Mouse (Mus musculus) retina, adult 2 months (tissue): ENCODE results near the gene Limk2.

Experiments used
- DNase-seq: peaks from one replicate; pipeline ENCODE4 v3.0.0-alpha.2; 2012; ENCODE audit warnings: low read depth, low spot score

The Limk2 gene

DNA sequence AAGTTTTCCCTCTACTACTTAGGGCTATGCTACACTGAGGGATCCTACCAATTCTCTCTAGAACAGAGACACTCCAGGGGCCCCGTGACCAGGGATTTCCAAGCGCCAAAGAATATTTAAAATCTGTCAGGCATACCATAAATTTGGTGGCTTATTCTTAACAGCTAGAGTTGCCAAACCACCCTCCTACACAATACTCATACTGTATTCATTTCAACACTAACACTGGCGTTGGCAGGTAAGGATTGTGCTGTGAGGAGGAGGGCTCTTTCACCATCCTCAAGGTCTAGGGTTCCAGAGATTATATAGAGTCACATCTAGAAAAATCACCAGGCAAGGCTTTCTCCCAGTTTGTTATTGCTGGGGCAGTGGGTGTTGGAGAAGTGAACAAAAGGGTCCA lies 7.4 kb upstream of the Limk2 start:
- DNase-seq = no peak

DNA sequence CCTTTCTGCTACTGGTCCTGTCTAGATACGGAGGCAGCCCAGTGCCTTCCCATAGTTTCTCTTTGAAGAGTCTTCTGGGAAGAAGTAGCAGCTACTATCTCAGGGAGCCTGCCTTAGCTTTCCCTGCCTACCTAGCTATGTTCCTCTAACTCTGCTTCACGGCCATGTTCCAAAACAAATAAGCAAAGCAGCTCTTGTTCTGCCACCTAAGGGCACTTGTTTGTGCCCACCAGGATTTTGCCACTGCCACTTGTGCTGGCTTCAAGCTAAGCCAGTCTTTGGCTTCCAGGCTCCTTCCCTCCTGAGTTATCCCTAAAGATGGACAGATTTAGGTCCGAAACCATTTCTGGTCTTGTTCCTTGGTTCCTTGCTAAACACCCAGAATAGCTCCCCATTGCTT lies 3.1 kb upstream of the Limk2 start:
- no peak for DNase-seq

DNA sequence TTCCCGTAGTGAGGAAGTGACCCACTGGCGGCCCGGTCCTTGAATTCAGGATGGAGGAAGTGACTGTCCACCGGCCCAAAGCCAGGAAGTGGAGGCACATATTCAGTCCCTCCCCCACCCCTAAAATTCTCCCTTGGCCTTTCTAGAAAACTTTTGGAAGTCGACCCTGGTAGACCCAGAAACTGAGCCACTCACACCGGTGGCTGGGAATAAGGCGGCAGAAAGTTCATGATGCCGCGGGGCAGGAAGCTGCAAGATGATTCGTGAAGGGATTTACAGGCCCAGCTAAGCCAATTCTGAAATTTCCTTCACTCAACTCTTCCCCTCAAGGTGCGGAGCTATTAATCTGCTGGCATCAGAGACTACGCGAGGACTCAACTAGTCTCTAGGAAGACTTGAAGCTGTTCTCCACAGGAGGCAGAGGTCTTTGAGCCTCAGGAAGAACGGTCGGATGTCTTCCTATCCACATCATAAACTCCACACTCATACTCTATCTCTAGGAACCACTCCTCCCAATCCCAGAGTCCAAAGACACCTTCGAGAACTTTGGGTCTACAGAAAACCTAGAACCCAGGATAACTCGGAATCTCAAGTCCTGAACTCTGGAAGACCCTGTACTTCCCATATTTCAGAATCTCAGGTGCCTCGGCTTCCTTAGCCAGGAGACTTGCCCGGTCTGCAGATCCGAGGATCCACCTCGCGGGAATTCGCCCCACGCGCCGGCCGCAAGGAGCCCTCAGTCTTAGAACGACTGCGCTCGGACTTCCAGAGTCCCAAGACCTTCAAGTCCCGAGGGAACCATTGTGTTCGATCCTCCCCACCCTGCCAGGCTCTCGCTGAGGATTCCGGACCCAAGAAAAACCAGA lies 625 bp downstream of the Limk2 start:
- DNase-seq = no peak

DNA sequence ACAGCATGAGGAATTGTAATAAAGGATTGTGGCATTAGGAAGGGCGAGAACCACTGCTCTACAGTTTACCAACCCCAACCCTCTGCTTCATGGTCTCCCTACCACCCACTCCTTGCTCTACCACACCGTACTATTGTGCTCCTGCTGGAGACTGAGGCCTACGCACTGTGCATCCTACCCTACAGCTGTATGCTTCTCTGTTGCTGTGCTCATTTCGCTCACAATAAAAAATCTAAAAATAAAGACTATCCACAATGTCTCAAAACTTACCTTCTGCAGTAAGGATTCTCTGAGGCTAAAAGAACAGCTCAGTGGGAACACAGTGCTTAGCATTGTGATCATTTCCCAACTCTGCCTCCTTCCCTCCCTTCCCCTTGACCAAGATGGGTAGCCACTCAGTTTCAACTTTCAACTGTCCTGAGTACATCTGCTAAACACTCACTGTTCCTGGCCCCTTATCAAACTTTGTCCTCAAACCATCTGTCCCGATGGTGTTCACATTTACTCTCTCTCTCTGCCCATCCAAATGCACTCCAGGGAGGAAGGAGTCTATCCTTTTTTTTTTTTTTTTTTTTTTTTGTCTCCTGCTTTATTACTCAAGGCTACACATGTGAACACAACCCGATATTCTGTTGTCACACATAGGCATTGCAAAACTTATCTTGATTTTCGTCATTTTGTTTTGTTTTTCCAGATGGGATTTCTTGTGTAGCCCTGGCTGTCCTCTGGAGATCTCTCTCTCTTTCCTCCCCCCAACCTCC lies 4.5 kb downstream of the Limk2 start:
- no peak for DNase-seq

DNA sequence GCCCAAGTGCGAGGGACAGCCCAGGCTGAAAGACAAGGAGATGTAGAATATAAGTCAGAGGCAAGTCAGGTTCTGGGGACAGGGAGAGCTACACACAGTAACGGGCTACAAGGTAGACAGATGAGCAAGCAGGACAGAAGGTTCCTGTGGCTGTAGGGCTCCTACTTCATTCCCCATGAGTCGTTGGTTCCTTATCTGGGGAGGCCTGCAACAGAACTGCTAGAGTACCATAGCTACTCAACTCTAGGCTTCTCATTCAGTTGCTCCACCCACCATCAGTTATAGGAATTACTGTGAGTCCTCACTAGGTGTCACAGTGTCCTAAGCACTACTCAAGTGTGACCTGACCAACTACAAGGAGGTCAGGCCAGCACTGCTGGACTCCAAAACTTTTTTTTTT lies 6.0 kb downstream of the Limk2 start:
- no peak for DNase-seq

DNA sequence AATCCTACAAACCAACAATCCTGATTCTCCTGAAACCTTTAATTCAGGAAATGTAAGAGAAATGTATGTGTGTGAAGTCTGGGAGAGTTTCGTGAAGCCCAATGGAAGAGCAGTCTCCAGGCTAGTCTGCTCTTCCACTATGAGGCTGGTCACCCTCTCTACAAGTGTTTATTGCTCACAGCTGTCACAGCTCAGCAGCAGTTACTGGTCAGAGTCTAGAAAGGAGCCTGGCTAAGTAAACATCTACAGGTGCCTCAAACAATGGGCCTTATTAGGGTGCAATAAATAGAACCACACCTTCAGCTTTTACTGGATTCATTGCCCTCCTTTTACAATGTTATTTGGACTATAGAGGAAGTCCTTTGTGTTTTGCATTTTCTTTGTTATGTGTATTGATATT lies 10.7 kb downstream of the Limk2 start:
- DNase-seq = no peak

DNA sequence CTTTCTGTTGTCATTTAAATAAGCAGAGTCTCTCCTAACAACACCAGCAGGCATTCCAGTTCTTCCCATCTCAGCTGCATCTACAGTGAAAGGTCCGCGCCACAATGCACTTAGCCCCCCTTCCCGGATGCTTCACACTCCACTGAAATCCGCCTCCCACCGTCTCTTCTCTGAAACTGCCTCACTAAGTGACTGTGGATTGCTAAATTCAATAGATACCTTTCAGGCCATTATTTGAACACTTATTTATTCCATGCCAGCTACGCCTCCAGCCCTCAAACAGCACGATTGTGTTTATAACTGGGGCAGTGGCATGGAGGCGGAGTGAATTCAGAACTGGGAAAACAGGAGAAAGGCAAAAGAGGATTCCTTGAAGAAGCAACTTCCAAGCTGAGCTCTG lies 12.4 kb downstream of the Limk2 start:
- no peak for DNase-seq

DNA sequence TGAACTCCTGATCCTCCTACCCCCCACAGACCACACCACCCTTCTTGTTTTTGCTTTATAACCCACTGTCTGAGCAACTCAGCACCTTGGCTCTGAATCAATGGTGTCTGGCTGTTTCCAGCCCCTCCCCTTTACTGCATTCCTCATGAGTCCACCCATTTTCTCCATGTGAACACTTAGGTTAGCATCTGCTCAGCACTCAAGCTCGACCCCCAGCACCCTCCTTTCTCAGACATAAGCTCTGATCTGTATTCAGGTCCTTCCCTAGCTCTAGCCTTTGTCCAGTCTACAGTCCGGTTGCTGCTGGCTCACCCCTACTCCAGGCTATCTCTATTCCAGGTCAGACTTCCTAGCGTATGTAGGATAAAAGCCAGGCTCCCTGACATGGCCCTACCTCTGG lies 12.9 kb downstream of the Limk2 start:
- DNase-seq = no peak

DNA sequence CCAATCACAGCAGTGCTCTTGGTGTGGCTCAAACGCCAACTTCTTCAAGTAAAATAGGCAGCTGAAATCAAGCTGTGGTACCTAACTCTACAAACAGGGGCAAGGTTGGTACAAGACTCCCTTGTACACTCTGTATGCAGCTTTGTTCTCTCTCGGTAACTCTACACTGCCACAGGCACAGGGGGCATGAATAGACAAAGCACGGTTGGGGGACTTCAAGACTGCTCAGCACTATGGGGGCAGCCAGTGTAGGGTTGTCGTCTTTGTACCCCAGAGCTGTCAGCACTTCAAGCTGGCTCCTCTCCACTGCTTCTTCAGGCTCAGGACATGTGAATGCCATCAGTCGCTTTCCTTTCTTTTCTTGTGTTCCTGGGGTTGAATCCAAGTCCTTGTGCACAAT lies 14.5 kb downstream of the Limk2 start:
- no peak for DNase-seq

DNA sequence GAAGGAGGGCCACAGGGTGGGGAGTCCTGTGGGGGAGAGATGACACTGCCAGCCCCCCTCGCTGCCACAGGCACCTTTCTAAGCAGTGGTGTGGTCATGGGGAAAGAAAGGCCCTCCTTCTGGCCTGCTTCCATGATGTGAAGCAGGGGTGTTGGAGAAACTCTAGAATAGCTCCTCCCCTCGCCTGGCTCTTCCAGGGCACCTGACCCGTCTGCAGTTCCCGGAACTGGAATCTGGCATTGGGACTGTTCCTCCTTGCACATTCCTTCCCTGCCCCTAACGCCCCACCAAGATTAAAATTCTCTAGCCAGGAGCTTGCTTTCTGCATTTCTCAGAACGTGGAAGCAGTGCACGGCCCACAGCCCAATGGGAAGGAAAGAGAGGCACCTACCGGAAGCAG lies 16.5 kb downstream of the Limk2 start:
- DNase-seq = no peak

DNA sequence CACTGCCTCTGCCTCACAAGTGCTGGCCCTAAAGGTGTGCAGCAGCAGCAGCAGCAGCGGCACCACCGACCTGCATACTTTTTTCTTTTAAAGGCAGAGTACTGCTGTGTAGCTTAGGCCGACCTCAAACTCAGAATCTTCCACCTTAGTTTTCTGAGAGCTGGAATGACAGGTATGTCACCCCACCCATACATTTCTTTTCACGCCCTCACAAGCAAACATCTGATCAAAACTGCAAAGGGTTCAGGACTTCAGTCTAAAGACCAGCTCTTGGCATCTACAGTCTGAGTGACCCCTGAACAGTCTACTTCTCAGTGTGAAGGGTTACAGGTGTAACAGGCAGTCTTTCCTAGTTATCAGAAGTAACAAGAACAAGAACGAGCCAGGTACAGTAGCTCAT lies 18.2 kb downstream of the Limk2 start:
- DNase-seq = no peak

DNA sequence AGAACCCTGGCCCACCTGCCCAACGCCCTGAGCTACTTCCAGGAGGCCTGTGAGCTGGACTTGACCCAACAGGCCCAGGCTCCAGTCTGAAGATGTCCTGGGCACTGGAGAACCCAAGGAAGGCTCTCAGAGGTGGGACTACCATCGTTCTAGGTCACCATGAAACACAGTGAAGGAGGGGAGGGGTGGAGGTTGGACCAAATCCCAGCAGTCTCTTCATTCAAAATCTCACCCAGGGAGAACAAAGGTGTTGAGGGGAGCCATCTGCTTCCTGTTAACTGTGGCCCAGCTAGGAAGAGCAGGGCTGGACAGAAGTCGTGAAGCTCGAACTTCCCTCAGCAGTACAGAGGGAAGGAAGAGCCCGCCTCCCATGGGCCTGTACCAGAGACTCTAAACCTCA lies 19.0 kb downstream of the Limk2 start:
- DNase-seq = no peak

DNA sequence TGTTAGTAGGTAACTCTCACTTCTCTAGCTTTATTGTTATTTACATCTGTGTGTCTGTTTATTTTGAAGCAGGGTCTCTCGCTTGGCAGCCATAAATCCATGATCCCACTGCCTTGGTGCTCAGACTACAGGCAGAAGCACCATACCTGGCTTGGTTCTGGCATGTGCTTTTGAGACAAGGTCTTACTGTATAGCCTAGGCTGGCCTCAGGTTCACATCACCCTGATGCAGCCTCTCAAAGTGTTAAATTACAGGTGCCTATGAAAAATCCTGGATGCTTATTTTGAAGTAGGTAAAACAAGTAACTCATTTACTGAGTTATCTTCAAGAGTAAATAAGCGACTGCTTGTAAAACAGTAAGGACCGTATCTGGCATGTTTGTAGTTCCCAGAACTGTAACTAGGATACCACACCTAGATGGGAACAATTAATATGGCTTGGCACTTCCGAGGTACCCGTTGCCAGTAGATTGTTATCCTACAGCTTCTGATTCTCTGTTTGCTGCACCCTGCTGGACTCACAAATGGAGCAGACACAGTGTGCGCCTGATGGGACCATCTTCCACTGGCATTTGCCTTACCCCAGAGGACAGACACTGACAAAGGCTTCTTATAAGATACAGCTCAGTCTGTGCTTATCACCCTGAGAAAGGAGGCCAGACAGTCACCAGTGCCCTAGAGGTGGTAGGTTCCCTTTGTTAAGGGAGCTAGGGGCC lies 21.4 kb downstream of the Limk2 start:
- no peak for DNase-seq

DNA sequence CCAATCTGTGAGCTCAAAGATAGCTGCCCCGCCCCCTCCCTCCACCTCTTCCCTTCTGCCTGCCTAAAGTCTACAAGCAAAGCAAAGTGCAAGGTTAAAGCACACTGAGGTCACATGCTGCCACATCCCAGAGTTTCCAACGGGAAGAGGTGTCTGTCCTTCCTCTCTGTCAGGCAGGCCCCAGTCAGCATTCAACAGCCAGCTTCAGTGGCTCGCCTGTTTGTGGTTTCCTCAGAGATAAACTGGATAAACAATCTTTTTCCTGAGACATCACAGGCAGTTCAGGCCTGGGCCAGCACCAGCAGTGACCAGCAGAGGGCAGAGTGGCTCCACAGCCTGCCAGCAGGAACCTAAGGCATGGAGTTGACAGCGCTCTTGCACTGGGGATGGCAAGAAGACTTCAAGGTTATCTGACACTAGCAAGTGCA lies 22.0 kb downstream of the Limk2 start:
- no peak for DNase-seq

DNA sequence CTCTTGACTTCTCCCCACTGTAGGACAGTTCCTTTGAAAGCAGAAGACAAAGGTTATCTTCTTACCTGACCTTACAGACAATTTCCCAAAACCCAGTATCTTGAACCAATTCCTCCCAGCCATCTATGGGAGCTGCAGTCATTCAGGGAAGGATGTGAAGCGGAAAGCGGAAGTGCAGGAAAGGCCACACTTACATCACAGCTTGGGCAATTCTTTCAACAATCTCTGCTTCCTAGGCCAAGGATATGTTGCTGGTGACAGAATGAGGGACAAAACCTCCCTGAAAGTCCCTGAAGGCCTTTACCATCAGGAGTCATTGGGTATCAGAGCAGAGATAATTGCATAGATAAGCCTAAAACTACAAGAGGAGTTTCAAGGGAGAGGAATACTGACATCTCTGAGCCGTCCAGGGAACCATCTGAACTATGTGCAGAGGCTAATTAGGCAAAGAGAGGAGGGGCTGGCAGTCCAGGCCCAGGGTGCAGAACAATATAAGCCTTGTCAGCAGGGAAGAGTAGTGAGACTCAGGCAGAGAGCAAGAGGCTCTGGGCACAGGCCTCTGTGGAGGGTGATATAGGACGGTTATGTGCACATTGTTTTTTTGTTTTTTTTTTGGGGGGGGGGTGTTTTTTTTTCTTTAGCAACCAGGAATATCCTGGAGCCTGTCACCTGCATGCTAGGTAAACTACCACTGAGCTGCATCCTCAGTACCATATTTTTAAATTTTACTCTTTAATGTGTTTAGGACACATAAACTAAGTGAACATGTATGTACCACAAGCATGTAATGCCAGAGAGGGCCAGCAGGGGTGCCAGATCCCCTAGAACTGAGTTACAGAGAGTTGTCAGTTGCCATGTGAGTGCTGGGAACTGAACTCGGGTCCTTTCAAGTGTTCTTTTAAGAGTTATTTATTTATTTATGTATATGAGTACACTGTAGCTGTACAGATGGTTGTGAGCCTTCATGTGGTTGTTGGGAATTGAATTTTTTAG lies 26.1 kb downstream of the Limk2 start:
- DNase-seq = no peak

DNA sequence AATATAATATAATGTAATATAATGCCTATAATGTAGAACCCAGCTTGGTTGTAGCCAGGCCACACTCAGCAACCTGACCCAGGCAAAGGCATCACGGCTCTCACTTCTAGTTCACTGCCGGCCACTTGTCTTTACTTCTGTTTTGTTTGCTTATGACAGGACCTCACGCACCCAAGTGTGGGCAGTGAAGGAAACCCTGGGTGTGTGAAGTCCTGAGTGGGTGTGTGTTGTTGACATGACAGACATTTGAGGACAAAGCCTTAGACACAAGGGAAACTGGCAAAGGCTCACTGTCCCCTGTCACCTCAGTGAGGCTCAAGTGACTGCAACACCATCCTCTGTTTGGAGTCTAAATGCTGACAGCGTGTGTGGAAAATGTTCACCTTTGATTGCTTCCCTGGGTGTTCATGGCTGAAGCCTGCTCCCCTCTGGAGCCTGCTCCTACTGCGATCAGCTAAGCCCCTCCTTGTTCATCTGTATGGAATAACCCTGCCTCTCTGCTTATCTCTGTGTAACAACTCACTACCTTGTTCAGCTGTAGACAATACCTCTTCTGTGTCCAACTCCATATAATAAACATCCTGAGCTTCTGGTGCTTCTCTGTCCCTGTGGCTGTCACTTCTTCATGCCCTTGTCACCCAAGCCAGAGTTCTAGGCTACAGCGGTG lies 27.7 kb downstream of the Limk2 start:
- no peak for DNase-seq

DNA sequence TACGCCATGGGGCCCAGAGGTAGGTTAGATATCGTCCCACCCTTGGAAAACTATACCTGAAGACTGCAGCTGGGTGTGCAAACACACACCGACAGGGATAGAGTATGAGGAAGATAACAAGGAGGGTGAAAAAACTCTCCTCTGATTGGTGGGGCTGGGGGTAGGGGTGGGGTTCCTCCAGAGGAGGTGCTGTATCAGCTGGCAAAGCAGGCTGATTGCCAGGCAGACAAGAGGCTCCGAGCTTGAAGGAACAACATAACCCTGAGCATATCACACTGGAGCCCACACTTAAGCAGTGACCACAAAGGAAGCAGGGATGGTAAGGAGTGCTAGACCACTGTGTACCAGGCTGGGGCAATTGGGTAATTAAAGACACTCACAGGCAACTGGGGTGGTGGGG lies 29.6 kb downstream of the Limk2 start:
- DNase-seq = no peak

DNA sequence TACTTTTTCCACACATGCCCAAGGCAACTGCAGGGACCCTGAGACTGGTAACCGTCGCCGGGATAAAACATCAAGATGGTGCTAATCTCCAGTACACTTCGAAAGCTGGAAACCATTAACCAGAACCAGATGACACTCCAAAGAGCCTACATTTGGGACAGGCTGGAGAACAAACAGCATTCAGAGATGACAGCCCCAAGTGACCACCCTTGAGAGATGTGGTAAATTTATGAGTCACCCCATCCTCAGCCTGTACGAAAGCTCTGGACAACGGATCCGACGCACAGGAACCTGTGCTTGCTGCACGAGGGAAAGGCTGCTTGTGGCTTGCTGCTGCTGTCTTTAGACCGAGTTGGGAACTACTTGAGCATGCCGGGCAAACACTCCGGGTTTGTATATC lies 34.2 kb downstream of the Limk2 start:
- no peak for DNase-seq

DNA sequence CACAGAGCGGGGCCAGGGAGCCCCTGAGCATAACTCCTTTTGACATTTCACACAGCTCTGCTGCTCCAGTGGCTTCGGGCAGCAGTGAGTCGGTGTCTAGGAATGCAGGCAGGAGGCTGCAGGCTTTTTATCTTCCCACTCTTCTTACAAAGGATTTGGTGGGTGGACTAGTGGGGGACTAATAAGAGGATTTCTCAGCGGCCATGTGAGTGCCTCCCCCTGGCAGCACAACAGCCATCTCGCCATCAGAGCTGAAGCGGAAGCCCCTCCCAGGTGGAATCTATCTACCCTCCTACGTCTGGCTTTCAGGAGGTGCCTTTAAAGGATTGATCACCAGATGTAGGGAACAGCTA lies 34.7 kb downstream of the Limk2 start:
- DNase-seq = no peak

DNA sequence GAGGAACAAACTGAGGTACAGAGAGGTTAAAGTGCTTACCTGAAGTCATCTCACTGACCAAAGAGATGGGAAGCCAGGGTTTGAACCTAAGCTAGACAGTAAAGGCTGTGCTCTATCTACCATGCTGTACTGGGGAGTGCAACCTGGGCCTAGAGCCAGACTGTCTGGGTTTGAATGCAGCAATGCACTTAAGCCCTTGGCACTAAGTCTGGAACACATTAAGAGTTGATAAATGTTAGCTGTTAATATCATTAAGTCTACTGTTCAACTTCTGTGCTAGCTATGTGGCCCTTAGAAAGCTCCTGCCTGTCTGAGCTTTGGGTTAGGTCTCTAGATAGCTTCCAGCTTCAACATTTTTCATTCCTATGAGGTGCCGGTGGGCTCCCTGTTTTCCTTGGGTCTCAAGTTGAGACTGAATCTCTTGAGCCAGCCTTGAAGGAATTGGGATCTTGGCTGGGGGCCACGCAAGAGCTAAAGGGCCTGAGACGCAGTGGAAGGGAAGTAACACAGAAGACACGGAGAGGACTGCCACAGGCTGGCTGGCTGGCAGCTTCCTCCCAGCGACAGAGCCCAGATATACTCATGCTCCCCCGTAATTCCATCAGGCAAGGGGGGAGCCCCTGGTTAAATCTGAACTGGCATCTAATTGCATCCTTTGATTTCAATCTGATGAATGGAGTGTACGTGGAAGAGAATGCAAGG lies 35.2 kb downstream of the Limk2 start:
- DNase-seq = no peak
